Mouse (Mus musculus) kidney, adult 11 months (tissue): ENCODE results near the gene Papss1.

ENCODE experiments used
- DNase-seq: peaks from one replicate; pipeline ENCODE4 v3.0.0; 2022

The Papss1 gene

DNA sequence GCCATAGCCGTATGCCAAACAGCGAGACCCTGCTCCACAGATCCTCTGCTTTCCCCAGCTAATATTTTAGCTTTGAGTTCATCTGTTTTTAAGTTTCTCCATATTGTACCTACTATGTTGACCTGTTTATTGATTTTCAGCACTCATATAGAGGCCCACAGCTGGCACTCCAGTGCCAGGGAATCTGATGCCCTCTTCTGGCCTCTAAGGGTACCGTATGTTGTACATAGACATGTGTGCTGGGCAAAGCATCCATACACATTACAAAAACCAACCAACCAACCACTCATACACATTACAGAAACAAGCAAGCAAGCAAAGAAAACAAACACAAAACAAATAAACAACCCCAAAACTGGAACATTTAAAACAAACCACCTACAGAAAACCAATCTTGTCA, 22.2 kb downstream of the Papss1 start:
- no peak for DNase-seq

DNA sequence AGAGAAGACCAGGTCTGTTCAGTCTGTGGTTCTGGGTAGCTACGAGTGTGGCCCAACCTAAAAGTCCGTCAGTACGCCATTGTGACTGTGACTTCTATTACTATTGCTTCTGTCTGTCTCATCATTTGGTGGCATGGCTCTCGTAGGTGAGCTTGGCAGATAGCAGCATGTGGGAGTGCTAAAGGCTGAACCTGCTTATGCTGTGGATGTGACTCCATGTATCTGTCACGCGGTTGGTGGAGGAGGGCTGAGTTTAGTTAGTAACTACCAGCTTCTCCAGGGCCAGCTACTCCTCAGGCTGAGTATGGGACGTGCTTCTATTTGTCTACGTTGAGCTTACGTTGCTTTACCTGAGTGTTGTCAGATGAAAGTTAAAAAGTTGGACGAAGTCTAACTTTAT, 23.4 kb downstream of the Papss1 start:
- no peak for DNase-seq

DNA sequence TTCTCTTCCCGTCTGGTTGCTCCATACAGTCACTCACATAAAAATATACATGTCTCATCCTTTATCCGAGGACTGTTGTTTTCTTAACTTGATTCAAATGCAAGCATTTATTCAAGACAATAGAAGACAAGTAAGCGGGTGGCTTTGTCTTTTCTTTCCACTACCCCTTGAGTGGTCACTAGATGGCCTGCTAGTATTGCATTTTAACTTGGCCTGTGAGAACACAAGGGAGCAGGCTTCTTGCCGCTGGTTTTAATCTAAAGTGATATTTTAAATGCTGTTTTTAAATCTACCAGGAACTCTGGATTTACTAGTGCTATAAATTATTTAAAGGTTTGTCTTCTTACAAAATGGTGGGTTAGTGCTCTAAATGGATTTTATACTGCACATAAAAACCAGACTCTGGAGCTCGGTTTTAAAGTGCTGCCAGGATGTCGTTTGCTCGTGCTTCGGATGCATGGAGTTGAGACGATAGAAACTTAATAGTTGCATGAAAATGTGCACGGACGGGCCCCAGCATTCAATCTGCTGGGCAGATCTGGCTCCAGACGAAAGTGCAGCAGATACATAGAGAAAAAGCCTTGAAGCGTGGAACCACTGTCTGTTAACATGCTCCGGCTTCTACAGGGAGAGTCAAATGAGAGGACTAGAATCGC, 28.7 kb downstream of the Papss1 start:
- DNase-seq, result no peak

DNA sequence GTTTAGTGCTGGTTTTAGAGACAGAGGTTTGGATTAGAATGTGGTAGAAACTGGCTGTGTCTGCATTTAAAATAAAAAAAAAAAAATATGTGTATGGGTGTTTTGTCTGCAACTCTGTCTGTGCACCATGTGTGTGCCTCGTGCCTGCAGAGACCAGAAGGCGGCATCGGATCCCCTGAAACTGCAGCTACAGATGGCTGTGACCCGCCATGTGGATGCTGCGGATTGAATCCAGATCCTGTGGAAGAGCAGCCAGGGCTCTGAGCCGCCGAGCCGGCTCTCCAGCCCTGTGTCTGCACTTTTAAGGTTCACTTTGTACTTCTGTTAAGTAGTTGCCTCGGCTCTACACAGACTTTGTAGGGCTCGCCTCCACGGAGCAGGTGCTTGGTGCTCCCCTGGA, 29.8 kb downstream of the Papss1 start:
- DNase-seq, result no peak

DNA sequence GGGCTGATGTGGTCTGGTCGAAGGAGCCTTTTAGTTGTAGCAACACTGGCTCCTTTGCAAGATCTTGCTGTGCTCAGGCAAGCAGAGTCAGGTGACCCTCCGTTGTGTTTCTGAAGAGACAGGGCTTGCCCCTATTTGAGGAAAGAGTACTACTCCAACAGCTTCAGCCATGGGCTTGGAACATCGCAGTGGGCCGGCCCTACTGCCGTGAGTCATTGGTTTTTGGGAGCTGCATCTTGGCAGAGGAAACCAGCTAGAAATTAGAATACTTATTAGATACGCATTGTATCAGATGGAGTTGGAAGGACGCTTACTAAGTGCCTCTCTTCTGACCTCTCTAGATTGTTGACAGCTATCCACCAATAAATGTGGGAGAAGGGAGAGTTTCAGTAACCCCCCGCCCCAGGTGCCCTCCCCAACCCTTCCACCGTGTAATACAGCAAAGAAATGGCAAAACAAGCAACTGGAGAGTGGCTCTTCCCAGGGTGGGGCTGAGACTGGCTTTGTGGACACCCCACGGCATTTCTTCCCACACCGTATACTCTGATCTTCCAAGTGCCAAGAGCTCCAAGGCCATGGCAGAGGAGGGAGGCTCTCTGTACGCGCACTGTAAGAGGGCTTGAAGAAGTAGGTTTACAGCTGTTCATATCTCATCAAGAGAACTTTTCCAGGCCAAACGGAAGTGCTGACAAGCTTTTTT, 31.1 kb downstream of the Papss1 start:
- DNase-seq, result no peak

DNA sequence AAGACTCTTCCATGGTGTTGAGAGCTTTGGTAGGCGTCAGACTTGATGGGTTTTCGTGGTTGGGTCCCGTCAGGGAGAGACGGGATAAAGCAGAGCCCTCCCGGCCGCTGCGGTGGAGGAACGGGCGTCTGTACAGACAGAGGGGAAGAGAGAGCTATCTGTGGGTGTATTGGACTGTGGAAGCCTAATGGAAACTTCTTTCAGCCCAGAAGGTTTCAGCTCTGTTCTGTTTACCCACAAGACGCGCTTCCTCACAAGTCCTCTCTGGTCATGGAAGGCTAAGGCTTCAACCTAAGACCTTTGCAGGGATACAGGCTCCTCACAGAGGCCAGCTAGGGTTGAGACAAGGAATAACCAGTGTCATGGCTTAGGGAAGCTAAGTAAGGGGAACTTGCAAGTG, 36.2 kb downstream of the Papss1 start:
- no peak for DNase-seq

DNA sequence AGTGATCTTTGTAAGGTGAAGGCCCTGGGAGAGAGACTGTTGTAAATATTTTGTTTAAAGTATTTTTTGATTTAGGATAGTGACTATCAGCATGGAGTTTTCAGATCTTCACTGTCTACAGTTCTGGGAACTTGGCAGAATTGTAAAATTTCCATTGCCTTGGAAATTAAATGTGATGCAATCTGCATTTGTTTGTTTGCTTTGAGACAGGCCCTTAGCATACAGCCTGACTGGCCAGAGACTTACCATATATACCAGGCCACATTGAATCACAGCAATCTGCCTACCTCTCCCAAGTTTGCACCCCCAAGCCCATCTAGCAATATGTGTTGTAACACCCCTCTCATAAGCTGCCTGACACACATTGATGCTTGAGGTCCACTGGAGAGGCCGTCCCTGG, 36.8 kb downstream of the Papss1 start:
- no peak for DNase-seq

DNA sequence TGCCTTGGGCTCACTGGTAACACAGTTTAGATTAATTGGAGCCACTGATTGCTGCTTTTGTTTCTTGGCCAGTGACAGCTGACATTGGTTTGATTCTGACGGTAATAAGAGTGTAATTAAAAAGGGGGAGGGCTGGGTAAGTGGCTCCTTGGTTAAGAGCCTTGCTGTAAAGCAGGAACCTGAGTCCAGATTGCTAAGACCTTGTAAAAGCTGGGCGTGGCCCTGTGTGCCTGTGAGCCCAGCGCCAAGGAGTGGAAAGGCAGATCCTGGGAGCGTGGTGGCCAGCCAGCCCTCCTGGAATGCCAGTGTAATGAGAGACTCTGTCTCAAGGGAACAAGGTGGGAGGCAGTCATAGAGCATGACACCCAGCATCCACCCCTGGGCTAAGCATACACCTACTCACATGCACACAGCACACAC, 38.4 kb downstream of the Papss1 start:
- no peak for DNase-seq

DNA sequence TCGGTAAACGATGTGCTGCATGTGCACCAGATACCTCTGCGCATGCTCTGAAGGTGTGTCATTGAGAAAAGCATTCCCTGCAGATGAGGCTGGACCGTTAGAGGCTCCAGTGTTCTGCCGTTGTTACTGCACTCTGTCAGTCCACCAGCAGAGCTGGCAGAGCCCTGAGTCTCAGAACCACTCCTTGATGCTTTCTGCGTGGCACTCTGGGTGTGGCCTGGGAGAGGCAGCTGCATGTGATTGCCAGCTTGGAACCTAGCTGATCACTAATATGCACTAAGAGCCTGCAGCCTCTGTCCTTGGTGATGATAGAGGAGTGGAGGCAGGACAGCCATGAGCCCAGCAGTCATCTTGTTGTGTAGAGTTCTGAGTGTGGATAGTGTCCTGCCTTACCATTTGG, 43.5 kb downstream of the Papss1 start:
- no peak for DNase-seq

DNA sequence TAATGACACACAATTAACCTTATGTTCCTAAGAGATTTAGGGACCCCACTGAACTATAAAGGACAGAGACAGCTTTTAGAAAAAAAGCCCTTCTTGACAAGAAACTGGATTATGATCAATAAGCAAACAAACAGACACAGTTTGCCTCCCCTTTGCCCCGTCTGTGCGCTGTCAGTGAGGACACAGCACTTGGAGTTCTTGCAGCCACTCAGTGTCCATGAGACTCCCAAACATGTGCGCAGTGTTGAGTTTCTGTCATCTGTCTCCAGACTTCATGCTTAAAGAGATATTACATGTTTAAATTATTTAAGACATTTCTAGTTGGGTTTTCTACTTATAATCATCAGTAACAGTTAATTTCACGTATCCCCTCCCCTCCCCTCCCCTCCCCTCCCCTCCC, 45.1 kb downstream of the Papss1 start:
- DNase-seq, result peak; percentile 19

DNA sequence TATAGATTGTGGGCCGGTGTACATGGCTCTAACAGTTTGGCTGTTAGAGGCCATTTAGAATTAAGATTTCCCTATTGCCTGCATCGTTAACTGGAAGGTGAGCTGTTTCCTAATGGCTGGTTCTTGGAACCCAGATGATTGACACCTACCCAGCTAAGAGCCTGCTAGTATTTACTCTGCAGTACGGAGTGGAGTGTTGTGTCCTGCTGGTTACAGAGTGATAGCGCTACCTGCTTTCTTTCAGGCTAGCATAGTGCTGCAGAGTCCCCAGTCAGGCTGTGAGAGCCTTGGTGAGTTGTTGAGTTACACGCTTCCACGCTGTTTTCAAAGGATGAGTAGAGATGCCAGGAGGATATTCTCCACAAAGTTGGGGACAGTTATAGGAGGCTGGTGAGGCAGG, 46.0 kb downstream of the Papss1 start:
- DNase-seq, result no peak

DNA sequence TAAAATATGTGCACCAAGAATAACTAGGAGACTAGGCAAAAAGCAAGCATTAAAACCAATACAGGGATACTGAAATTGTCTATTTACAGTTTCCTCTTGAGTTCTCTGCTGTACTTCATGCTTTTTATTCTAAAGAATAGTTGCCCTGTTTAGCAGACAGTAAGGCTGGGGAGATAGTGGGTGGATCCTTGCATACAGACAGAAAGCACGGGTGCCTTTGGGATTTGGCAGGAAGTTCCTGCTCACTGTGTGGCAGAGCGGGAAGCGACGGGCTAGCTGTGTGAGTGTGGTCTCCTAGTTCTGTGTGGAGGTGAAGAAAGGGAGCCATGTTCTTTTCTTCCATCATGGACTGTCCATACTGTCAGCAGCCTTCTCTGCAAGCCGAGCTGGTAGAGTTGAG, 48.3 kb downstream of the Papss1 start:
- no peak for DNase-seq

DNA sequence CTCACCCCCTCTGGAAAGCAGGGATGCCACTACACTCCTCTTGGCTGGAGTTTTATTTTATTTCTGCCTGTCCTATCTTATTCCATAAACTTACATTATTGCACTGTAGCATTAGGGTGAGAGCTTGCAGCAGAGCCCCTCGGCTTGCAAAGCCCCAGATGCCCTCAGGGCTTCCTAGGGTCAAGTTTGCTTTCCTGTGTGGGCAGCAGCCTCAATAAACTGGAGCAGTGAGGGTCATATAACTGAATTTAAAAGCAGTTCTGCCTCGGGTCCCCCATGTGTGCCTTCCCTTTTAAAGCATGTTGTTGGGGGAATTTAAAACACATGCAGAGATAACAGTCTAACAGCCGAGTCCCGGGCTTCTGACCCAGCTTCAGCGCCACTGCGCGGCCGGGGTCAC, 49.5 kb downstream of the Papss1 start:
- DNase-seq, result no peak

DNA sequence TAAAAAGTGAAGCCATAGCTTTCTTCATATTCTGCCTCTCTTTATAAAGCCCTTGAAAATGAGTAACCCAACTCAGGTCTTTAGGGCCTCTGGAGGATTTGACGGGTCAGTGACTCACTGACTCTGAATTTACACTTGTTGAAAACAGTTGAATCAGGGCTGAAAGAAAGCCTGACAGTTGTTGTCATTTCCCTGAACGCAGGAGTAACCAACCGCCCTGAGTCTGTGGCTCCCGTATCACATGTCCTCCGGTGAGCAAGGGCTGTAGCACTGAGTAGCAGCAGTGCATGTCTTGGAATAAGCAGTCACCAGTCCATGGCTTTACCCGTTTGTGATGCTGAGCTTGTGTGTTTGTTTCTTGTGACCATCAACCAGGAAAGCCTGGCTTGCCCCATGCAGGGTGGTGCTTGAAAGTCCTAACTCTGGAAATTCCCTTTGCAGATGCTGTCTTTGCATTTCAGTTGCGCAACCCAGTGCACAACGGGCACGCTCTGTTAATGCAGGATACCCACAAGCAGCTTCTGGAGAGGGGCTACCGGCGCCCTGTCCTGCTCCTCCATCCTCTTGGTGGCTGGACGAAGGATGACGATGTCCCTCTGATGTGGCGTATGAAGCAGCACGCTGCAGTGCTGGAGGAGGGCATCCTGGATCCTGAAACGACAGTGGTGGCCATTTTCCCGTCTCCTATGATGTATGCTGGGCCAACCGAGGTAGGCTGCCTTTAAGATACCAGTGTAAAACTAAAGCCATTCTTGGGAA, 54.2 kb downstream of the Papss1 start:
- DNase-seq, result no peak

DNA sequence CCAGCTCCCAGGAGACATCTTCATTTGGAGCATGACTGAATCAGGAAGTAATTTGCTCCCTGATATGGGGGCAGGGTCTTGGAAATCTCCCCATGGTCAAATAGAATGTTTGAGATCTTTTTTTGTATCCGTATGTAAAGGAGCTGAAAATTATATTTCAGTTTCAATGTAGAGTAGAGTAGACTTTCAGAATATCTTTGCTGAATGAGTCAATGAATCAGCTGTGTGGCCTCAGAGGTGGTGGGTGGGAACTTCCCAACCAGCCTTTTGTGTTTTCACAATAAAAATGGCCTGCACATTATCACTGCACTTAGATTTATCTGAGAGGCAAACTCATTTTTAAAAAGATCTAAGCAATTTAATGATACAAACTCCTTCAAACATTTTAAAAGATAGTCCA, 58.6 kb downstream of the Papss1 start:
- DNase-seq, result no peak

DNA sequence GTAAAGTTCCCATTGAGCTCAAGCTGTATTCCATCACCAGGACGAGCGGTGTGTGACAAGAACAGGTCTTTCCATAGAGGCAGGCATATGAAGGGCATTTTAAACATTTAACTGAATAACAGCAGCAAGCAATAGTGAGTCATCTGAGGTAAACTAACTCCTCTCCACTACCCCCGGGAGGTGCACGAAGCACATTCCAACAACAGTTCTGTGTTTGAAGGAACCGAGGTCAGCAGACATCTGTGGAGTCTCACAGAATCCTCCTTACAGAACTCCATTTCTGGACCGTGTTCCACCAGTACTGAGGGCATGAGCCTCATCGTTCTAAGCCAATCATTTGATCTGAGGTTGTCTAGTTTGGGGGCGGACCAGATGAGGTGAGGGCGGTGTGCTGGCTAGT, 59.5 kb downstream of the Papss1 start:
- DNase-seq, result no peak

DNA sequence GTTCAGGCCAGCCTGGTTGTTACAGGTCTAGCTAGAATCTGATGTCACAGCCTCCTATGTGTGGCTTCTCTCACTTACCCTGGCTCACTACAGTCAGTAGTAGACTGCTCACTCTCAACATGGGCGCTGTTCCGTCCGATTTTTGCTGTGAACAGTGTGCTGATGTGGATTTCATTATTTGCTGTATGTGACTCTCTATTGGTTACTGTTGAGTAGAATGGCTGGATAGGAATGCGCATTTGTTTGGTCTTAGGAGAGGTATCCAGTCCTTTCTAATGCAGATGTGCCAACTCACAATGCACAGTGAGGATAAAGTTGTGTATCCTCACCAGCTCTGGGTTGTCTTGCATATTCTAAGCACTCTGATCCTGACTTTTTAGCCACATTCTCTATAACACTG, 62.9 kb downstream of the Papss1 start:
- DNase-seq, result no peak

DNA sequence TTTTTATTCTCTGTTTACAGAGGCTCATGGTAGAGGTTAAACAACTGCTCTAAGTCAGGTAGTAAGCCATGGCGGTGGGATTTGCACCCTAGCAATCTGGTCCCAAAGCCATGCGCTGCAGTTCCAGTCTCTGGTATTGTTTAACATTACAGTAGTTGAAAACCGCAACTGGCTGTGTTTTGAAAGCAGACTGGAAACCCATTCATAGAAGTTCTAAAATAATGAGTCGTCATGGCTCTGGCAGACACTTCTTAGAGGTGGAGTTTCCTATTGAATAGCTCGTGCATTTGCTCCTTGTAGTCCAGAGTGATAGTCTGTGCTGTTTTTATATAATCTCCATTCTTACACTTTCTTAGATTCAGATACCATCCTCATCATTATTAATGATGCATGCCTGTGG, 63.7 kb downstream of the Papss1 start:
- DNase-seq, result no peak

DNA sequence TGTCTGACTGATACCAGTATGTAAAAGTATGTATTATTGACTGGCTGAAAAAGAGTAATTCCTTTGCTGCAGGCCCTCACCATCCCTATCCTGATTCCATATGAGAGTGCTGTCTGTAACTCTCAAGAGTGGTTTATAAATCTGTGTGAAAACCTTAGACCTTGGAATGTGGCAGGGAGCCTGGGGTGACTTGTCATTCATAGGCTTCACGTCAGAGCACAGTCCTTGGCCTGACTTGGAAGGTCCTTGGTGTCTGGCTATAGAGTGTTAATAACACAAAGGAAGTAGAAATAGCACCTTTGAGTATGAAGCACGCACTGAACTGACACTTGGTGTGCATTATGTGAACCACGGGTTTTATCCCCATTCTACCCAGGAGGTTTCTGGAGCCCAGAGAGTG, 64.4 kb downstream of the Papss1 start:
- DNase-seq, result no peak

DNA sequence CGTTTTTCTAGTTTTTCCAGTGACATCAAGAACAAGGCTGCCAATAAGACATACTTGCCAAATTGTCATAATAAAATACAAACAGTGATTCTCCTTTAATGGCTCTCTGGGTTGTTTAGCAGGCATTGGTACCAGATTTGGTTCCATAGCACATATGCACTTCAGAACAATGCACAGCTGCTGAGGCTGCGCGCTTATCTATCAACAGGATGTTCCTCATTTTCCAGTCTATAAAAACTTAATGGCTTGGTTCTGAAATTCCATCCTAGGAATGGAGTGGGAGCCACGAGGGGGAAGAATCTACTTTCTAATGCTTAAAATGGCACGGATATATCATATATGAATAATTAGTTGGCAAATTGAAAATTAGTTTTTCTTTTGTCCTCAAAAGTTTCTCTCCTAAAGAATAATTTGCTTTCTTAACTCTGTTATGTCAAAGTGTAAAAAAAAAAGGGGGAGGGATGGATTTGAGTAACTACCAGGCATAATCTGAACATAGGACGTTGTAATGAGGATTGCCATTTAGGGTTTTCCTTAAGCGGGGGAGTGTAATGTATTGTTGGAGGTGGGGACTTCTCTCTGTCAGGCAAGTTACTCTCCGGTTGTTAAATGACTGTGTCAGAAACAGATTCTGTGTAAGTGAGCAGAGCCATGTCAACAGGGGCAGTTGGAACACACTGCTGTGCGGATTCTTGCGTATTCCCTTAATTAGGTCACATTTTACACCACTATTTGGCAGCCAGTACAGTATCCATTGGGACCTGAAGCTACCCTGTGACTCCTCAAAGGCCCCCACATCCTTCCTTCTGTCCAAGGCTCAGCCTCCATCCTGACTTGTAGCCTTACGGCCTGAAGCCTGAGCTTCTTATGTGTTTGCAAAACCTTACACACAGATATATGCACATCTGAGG, 66.1 kb downstream of the Papss1 start:
- DNase-seq, result no peak

DNA sequence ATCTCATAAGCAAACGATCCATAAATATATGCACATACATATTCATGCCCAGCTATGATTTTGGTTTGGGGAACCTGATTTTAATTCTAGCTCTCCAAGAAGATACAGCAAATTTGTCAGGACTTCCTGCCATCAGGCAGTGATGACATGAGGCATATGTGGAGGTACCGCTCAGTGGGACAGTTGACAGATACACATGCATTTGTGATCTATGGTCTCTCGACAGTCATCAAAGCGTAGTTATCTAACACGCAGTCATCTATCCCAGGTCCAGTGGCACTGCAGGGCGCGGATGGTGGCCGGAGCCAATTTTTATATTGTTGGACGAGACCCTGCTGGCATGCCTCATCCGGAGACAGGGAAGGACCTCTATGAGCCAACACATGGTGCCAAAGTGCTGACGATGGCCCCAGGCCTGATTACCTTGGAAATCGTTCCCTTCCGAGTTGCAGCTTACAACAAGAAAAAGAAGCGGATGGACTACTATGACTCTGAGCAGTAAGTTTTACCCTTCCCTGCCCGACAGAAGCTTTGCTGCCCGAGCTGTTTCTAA, 66.8 kb downstream of the Papss1 start:
- no peak for DNase-seq

DNA sequence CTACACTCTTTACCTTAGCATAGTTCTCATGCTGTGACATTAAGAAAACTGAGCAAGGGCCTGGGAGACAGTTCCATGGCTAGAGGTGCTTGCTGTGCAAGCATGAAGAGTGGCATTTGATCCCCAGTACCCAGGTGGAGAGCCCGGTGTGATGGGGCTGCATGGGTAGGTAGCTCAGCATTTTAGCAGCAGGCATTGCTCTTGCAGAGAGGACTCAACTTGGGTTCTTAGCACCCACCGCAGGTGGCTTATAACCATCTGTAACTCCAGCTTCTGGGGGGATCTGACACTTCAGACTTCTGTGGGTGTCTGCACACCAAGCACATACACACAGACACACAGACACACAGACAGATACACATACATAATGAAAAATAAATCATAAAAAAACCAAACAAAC, 69.5 kb downstream of the Papss1 start:
- DNase-seq, result no peak

DNA sequence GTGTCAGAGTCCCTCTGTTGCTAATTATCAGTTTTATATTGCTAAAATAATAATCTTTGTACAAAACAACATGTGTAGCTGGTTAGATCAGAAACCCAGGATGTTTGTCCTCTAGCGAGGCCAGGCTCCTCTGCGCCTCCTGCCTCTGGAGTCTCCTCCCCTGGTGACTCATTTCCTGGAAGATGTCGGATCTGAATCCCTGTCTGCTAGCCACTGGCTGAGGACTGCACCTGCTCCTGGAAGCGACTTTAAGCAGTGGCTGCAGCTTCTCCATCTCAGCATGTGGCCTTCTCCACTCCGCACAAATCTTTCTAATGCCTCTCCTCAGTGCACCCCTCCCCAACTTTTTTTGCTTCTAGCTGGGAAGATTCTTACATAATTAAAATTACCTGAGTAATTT, 71.6 kb downstream of the Papss1 start:
- no peak for DNase-seq
